Mouse (Mus musculus): ENCODE data around the gene BC051142. TPM values are rescaled to one million over a fixed set of nuclear protein-coding genes. Genes with fewer than 3 reads are reported as not detected.

Gene BC051142
- polyA plus RNA-seq, 1 experiment from 2014 or later, result 1.3 TPM

Other genes with a start within 250 kb of the BC051142 start
- gene H2-DMb1, start 245.7 kb upstream of the BC051142 start, polyA plus RNA-seq (2016; fragmentation: Nextera tagmentation; extraction: Ambion mirVana), result 1.2 and 1.3 TPM in 2 replicates
- 4.1 and 5.7 TPM in 2 replicates for gene Tap1, start 211.3 kb upstream of the BC051142 start, polyA plus RNA-seq (2016; fragmentation: Nextera tagmentation; extraction: Ambion mirVana)
- 2.4 and 2.5 TPM in 2 replicates for gene Psmb9, start 211.1 kb upstream of the BC051142 start, polyA plus RNA-seq (2016; fragmentation: Nextera tagmentation; extraction: Ambion mirVana)
- 2.1 and 3.1 TPM in 2 replicates for gene Psmb8, start 201.1 kb upstream of the BC051142 start, polyA plus RNA-seq (2016; fragmentation: Nextera tagmentation; extraction: Ambion mirVana)
- gene Tap2, start 195.3 kb upstream of the BC051142 start, polyA plus RNA-seq (2016; fragmentation: Nextera tagmentation; extraction: Ambion mirVana), result 1.5 and 1.7 TPM in 2 replicates
- not detected in 2 replicates for gene H2-Ob, start 159.9 kb upstream of the BC051142 start, polyA plus RNA-seq (2016; fragmentation: Nextera tagmentation; extraction: Ambion mirVana)
- 2.7 and 2.8 TPM in 2 replicates for gene H2-Ab1, start 141.1 kb upstream of the BC051142 start, polyA plus RNA-seq (2016; fragmentation: Nextera tagmentation; extraction: Ambion mirVana)
- 0.50 TPM in 1 of 2 replicates, not detected in the other for gene H2-Aa, start 111.0 kb upstream of the BC051142 start, polyA plus RNA-seq (2016; fragmentation: Nextera tagmentation; extraction: Ambion mirVana)
- gene H2-Eb1, start 93.0 kb upstream of the BC051142 start, polyA plus RNA-seq (2016; fragmentation: Nextera tagmentation; extraction: Ambion mirVana), result 1.0 and 2.0 TPM in 2 replicates
- 0.12 and 0.18 TPM in 2 replicates for gene H2-Eb2, start 73.2 kb upstream of the BC051142 start, polyA plus RNA-seq (2016; fragmentation: Nextera tagmentation; extraction: Ambion mirVana)
- not detected in 2 replicates for gene Btnl2, start 44.0 kb upstream of the BC051142 start, polyA plus RNA-seq (2016; fragmentation: Nextera tagmentation; extraction: Ambion mirVana)
- gene Btnl1, start 21.7 kb upstream of the BC051142 start, polyA plus RNA-seq (2016; fragmentation: Nextera tagmentation; extraction: Ambion mirVana), result not detected in 2 replicates
- gene Btnl4, start 78.5 kb downstream of the BC051142 start, polyA plus RNA-seq (2016; fragmentation: Nextera tagmentation; extraction: Ambion mirVana), result not detected in 2 replicates
- gene Btnl6, start 118.5 kb downstream of the BC051142 start, polyA plus RNA-seq (2016; fragmentation: Nextera tagmentation; extraction: Ambion mirVana), result not detected in 2 replicates
- 4.9 and 6.3 TPM in 2 replicates for gene Notch4, start 165.4 kb downstream of the BC051142 start, polyA plus RNA-seq (2016; fragmentation: Nextera tagmentation; extraction: Ambion mirVana)
- gene Gpsm3, start 191.0 kb downstream of the BC051142 start, polyA plus RNA-seq (2016; fragmentation: Nextera tagmentation; extraction: Ambion mirVana), result 2.6 and 3.8 TPM in 2 replicates
- gene Pbx2, start 192.4 kb downstream of the BC051142 start, polyA plus RNA-seq (2016; fragmentation: Nextera tagmentation; extraction: Ambion mirVana), result 24.6 and 26.6 TPM in 2 replicates
- gene Ager, start 199.0 kb downstream of the BC051142 start, polyA plus RNA-seq (2016; fragmentation: Nextera tagmentation; extraction: Ambion mirVana), result 2.8 and 3.5 TPM in 2 replicates
- 143 and 145 TPM in 2 replicates for gene Rnf5, start 204.9 kb downstream of the BC051142 start, polyA plus RNA-seq (2016; fragmentation: Nextera tagmentation; extraction: Ambion mirVana)
- gene Agpat1, start 205.4 kb downstream of the BC051142 start, polyA plus RNA-seq (2016; fragmentation: Nextera tagmentation; extraction: Ambion mirVana), result 50.5 and 53.4 TPM in 2 replicates
- gene Egfl8, start 217.2 kb downstream of the BC051142 start, polyA plus RNA-seq (2016; fragmentation: Nextera tagmentation; extraction: Ambion mirVana), result 3.0 and 3.4 TPM in 2 replicates
- 15.9 and 17.6 TPM in 2 replicates for gene Ppt2, start 229.7 kb downstream of the BC051142 start, polyA plus RNA-seq (2016; fragmentation: Nextera tagmentation; extraction: Ambion mirVana)
- 0.20 and 0.28 TPM in 2 replicates for gene Prrt1, start 230.7 kb downstream of the BC051142 start, polyA plus RNA-seq (2016; fragmentation: Nextera tagmentation; extraction: Ambion mirVana)
- 14.0 and 19.5 TPM in 2 replicates for gene Fkbpl, start 245.9 kb downstream of the BC051142 start, polyA plus RNA-seq (2016; fragmentation: Nextera tagmentation; extraction: Ambion mirVana)
- gene Atf6b, start 248.3 kb downstream of the BC051142 start, polyA plus RNA-seq (2016; fragmentation: Nextera tagmentation; extraction: Ambion mirVana), result 94.8 and 103 TPM in 2 replicates